Mouse (Mus musculus): ENCODE data around the gene Mrpl2.

- TF ChIP-seq CTCF (IDR thresholded peaks at IDR 0.05; ENCODE audit: control insufficient read depth, insufficient read depth, low read length): no peak
- no peak for TF ChIP-seq POLR2A (IDR thresholded peaks at IDR 0.05; ENCODE audit: borderline replicate concordance, control insufficient read depth, low read depth, low read length)
Observed at GRCm38 (mm10) chr17:46698515-46698914, 52.5 kb downstream of the Mrpl2 start.
